Mouse (Mus musculus) myocyte (in vitro differentiated cells): ENCODE results near the gene Tanc2. TPM values are rescaled to one million over a fixed set of nuclear protein-coding genes. Genes with fewer than 3 reads are reported as not detected.

ENCODE experiments used
- H3K27me3 ChIP-seq: one replicate; pipeline ENCODE4 v1.6.1; 2011; ENCODE audit not compliant: control insufficient read depth, insufficient read depth, insufficient read length
- H3K36me3 ChIP-seq: one replicate; pipeline ENCODE4 v1.6.1; 2011; ENCODE audit not compliant: control insufficient read depth, insufficient read depth
- H3K4me2 ChIP-seq: one replicate; pipeline ENCODE4 v1.6.1; 2011; ENCODE audit warnings: low read depth, control low read depth
- H3K4me3 ChIP-seq: one replicate; pipeline ENCODE4 v1.5.1; 2011; ENCODE audit warnings: mild to moderate bottlenecking, control low read depth, moderate library complexity
- H3K79me2 ChIP-seq: one replicate; pipeline ENCODE4 v1.6.1; 2011; ENCODE audit not compliant: control insufficient read depth, insufficient read depth
- H3ac ChIP-seq: one replicate; pipeline ENCODE4 v1.6.1; 2011; ENCODE audit not compliant: control insufficient read depth, insufficient read length
- CEBPB ChIP-seq: IDR thresholded peaks from 2 replicates; pipeline ENCODE4 v1.6.1; 2011; ENCODE audit warnings: mild to moderate bottlenecking, moderate library complexity; ENCODE audit not compliant: poor library complexity, insufficient read depth, severe bottlenecking
- E2F4 ChIP-seq: IDR thresholded peaks from one replicate; pipeline ENCODE4 v1.6.1; 2011; ENCODE audit warnings: mild to moderate bottlenecking, control low read depth, moderate library complexity; ENCODE audit not compliant: insufficient read depth
- MAX ChIP-seq: IDR thresholded peaks from one replicate; pipeline ENCODE4 v1.6.1; 2011; ENCODE audit warnings: low read depth, mild to moderate bottlenecking, control low read depth
- MYOD1 ChIP-seq, 3 experiments: IDR thresholded peaks; one replicate each; pipeline ENCODE4 v1.6.1; 2011; ENCODE audit warnings: control low read depth in 2 of 3, low read depth in 2 of 3, mild to moderate bottlenecking in 2 of 3, moderate library complexity in 1 of 3; ENCODE audit not compliant: insufficient read length in 2 of 3, control insufficient read depth in 1 of 3
- MYOG ChIP-seq, 3 experiments: IDR thresholded peaks; one replicate each; pipeline ENCODE4 v1.6.1; 2011; ENCODE audit warnings: control low read depth in 2 of 3, low read depth in 2 of 3, mild to moderate bottlenecking in 2 of 3; ENCODE audit not compliant: insufficient read length in 2 of 3, control insufficient read depth in 1 of 3, insufficient read depth in 1 of 3
- POLR2A ChIP-seq: IDR thresholded peaks from one replicate; pipeline ENCODE4 v1.6.1; 2011; ENCODE audit warnings: low read depth, mild to moderate bottlenecking, control low read depth, moderate library complexity; ENCODE audit not compliant: insufficient read length
- POLR2AphosphoS2 ChIP-seq: IDR thresholded peaks from one replicate; pipeline ENCODE4 v1.6.1; 2011; ENCODE audit warnings: low read depth, control low read depth; ENCODE audit not compliant: insufficient read length
- REST ChIP-seq: IDR thresholded peaks from one replicate; pipeline ENCODE4 v1.6.1; 2011; ENCODE audit warnings: mild to moderate bottlenecking, control low read depth, moderate library complexity; ENCODE audit not compliant: insufficient read depth, insufficient read length
- SRF ChIP-seq: IDR thresholded peaks from one replicate; pipeline ENCODE4 v1.6.1; 2011; ENCODE audit warnings: low read depth; ENCODE audit not compliant: control insufficient read depth, insufficient read length
- TCF12 ChIP-seq: IDR thresholded peaks from one replicate; pipeline ENCODE4 v1.6.1; 2011; ENCODE audit warnings: mild to moderate bottlenecking, control low read depth; ENCODE audit not compliant: poor library complexity, insufficient read depth, severe bottlenecking
- TCF3 ChIP-seq: IDR thresholded peaks from one replicate; pipeline ENCODE4 v1.6.1; 2011; ENCODE audit warnings: low read depth, control low read depth; ENCODE audit not compliant: insufficient read length
- USF1 ChIP-seq: IDR thresholded peaks from one replicate; pipeline ENCODE4 v1.6.1; 2011; ENCODE audit warnings: low read depth, mild to moderate bottlenecking, control low read depth, moderate library complexity
- polyA plus RNA-seq: library from polyadenylated mRNA; unstranded; fragments of >200 nt; fragmentation: generic; extraction: Trizol; gene quantifications from one replicate; pipeline ENCODE4 v1.2.1, GENCODE M21; 2012; ENCODE audit warnings: missing spikeins

Tanc2 gene
- polyA plus RNA-seq, 1 experiment, result 8.0 TPM

GRCm38 (mm10) chr11:105921275-105921674, 331.5 kb downstream of the Tanc2 start:
- no peak for TF ChIP-seq MAX
- TF ChIP-seq POLR2A, result no peak
- no peak for TF ChIP-seq E2F4
- TF ChIP-seq MYOD1 (IDR thresholded peaks at IDR 0.05; ENCODE audit: control insufficient read depth in 1 of 3, insufficient read length in 2 of 3, low read depth in 2 of 3), result no peak
- TF ChIP-seq MYOG (IDR thresholded peaks at IDR 0.05; ENCODE audit: control insufficient read depth in 1 of 3, insufficient read depth in 1 of 3, insufficient read length in 2 of 3, low read depth in 2 of 3), result no peak
- TF ChIP-seq TCF12, result no peak
- TF ChIP-seq CEBPB, result no peak
- no peak for TF ChIP-seq REST
- TF ChIP-seq SRF, result no peak
- no peak for TF ChIP-seq POLR2AphosphoS2
- TF ChIP-seq USF1, result no peak
- TF ChIP-seq TCF3, result no peak
- Histone ChIP-seq H3K79me2 (no peaks in the 10 kb centered on the region), H3K4me2 (no peak overlapping the region), H3ac (no peak overlapping the region), H3K36me3 (peaks cover 25% of the 10 kb centered on the region), H3K4me3 (no peak overlapping the region), H3K27me3 (no peaks in the 10 kb centered on the region)

GRCm38 (mm10) chr11:105922769-105923663, 333.2 kb downstream of the Tanc2 start:
- Histone ChIP-seq H3K27me3 (no peaks in the 10 kb centered on the region), H3K4me3 (no peak overlapping the region), H3K4me2 (no peak overlapping the region), H3ac (no peak overlapping the region), H3K36me3 (peaks cover 19% of the 10 kb centered on the region), H3K79me2 (no peaks in the 10 kb centered on the region)
- TF ChIP-seq POLR2AphosphoS2 (no peak), MYOD1 (IDR thresholded peaks at IDR 0.05; ENCODE audit: control insufficient read depth in 1 of 3, insufficient read length in 2 of 3, low read depth in 2 of 3) (no peak), TCF3 (no peak), E2F4 (no peak), TCF12 (no peak), REST (no peak)

- H3K79me2 ChIP-seq, result no peaks in the 10 kb centered on the region
- no peak overlapping the region for H3K4me3 ChIP-seq
- no peaks in the 10 kb centered on the region for H3K27me3 ChIP-seq
- H3ac ChIP-seq, result no peak overlapping the region
- TF ChIP-seq POLR2AphosphoS2, result peak; percentile 26
- no peak for TF ChIP-seq MYOG (IDR thresholded peaks at IDR 0.05; ENCODE audit: control insufficient read depth in 1 of 3, insufficient read depth in 1 of 3, insufficient read length in 2 of 3, low read depth in 2 of 3)
- H3K36me3 ChIP-seq, result peaks cover 7% of the 10 kb centered on the region
- H3K4me2 ChIP-seq, result no peak overlapping the region
These were observed 337.6 kb downstream of the Tanc2 start for GRCm38 (mm10) chr11:105927065-105928030.

GRCm38 (mm10) chr11:105928171-105928570, 338.4 kb downstream of the Tanc2 start:
- Histone ChIP-seq H3K4me3 (no peak overlapping the region), H3K27me3 (no peaks in the 10 kb centered on the region), H3K36me3 (no peaks in the 10 kb centered on the region), H3ac (no peak overlapping the region), H3K4me2 (no peak overlapping the region), H3K79me2 (no peaks in the 10 kb centered on the region)
- TF ChIP-seq USF1 (no peak), POLR2AphosphoS2 (peak; percentile 16), MAX (no peak)

GRCm38 (mm10) chr11:105931380-105931779, 341.6 kb downstream of the Tanc2 start:
- no peaks in the 10 kb centered on the region for H3K36me3 ChIP-seq
- H3K27me3 ChIP-seq, result no peaks in the 10 kb centered on the region
- H3K79me2 ChIP-seq, result no peaks in the 10 kb centered on the region
- TF ChIP-seq USF1 (no peak), TCF3 (no peak), POLR2AphosphoS2 (no peak), SRF (no peak), MYOG (IDR thresholded peaks at IDR 0.05; ENCODE audit: control insufficient read depth in 1 of 3, insufficient read depth in 1 of 3, insufficient read length in 2 of 3, low read depth in 2 of 3) (no peak), POLR2A (no peak), MYOD1 (IDR thresholded peaks at IDR 0.05; ENCODE audit: control insufficient read depth in 1 of 3, insufficient read length in 2 of 3, low read depth in 2 of 3) (no peak), E2F4 (no peak), TCF12 (no peak), CEBPB (no peak), REST (no peak), MAX (no peak)
- no peak overlapping the region for H3ac ChIP-seq
- H3K4me2 ChIP-seq, result no peak overlapping the region
- H3K4me3 ChIP-seq, result no peak overlapping the region
